Mouse (Mus musculus) hindbrain, embryonic 11.5 days (tissue): ENCODE results near the gene Cxadr. TPM values are rescaled to one million over a fixed set of nuclear protein-coding genes. Genes with fewer than 3 reads are reported as not detected.
A peak's percentile ranks its signal among the peaks of the same experiment; 100 is the strongest.

Experiments
- ATAC-seq: fragments of 200-750 bp; cut with Nextera tagmentation; 2 replicates; pipeline ENCODE4 v1.8.0; 2017; ENCODE audit warnings: mild to moderate bottlenecking, moderate TSS enrichment, moderate library complexity; ENCODE audit not compliant: low FRiP score
- DNase-seq: peaks from one replicate; pipeline ENCODE4 v3.0.0-alpha.2; 2015; ENCODE audit warnings: low spot score
- H3K27ac ChIP-seq: fragments of 300-500 bp; sonication (generic); 2 replicates; pipeline ENCODE4 v1.5.1; 2014; ENCODE audit warnings: mild to moderate bottlenecking, low read depth, low read length
- H3K27me3 ChIP-seq: fragments of 300-500 bp; sonication (generic); 2 replicates; pipeline ENCODE4 v1.6.1; 2014; ENCODE audit warnings: mild to moderate bottlenecking, low read length, moderate library complexity, mixed read lengths; ENCODE audit not compliant: control insufficient read depth, insufficient read depth
- H3K36me3 ChIP-seq: fragments of 300-500 bp; sonication (generic); 2 replicates; pipeline ENCODE4 v1.6.1; 2014; ENCODE audit warnings: mild to moderate bottlenecking, low read length, moderate library complexity, mixed read lengths; ENCODE audit not compliant: control insufficient read depth, insufficient read depth
- H3K4me1 ChIP-seq: fragments of 300-500 bp; sonication (generic); replicated peaks from 2 replicates; pipeline ENCODE4 v1.6.1; 2014; ENCODE audit warnings: low read length, mixed read lengths; ENCODE audit not compliant: control insufficient read depth, insufficient read depth
- H3K4me2 ChIP-seq: fragments of 300-500 bp; sonication (generic); replicated peaks from 2 replicates; pipeline ENCODE4 v1.6.1; 2014; ENCODE audit warnings: mild to moderate bottlenecking, low read depth, low read length
- H3K4me3 ChIP-seq: fragments of 300-500 bp; sonication (generic); 2 replicates; pipeline ENCODE4 v1.5.1; 2014; ENCODE audit warnings: low read depth, low read length
- H3K9ac ChIP-seq: fragments of 300-500 bp; sonication (generic); 2 replicates; pipeline ENCODE4 v1.6.1; 2014; ENCODE audit warnings: low read depth, low read length
- H3K9me3 ChIP-seq: fragments of 300-500 bp; sonication (generic); 2 replicates; pipeline ENCODE4 v1.6.1; 2016; ENCODE audit warnings: low read length; ENCODE audit not compliant: control insufficient read depth
- WGBS: fragments of 180-500 bp; shearing (Covaris S2); extraction: QIAGEN DNeasy Blood & Tissue Kit; methylation state at CpG from one replicate; pipeline ENCODE4 v1.1.7; 2014; 5-methylcytosine and 5-hydroxymethylcytosine counted together
- polyA plus RNA-seq: library from polyadenylated mRNA; unstranded; fragments of >200 nt; fragmentation: Nextera tagmentation; extraction: Ambion mirVana; gene quantifications from 2 replicates; pipeline ENCODE4 v1.2.1, GENCODE M21; 2014

The Cxadr gene
- polyA plus RNA-seq, 1 experiment from 2014 or later, result 64.7 TPM

DNA sequence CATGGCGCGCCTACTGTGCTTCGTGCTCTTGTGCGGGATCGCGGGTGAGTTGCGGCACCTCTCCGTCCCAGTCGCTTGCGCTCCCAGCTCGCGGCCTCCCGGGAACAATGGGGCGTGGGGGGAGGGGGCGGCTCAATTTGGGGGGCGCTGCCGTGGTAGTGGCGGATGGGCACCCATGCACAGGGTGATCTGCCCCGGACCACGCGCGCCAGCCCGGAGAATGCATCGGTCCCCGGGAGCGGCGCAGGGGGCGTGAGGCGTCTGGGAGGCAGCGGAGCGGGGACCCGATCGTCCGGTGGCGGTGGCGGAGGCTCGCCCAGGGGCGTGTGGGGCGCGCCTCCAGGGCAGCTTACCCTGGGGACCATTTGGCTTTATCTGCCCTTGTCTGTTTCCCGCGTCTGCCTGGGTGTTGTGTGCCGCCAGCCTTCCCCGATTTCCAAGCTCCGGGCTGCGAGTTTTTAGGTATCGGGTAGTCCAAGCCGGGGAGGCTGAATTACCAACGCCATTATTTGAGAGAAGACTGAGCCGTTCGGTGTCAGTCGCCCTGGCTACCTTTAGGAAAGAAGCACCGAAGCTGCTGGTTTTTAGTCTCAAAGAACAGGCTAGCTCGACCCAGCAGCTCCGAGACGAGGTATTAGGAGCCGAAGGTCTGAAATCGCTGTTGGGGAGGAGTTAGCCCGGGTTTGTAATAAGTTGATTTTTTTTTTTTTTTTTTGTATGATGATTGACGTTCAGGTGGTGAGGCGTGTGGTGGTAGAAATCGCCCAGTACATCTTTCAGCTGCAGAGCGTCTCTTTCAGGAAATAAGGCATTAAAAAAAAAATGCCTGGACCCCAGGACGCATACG, 765 bp downstream of the Cxadr start:
- ATAC-seq, result peak; percentile 79
- Histone ChIP-seq H3K4me1 (no peaks in the 10 kb centered on the region), H3K9ac (peak overlapping the region; percentile 80), H3K27me3 (no peaks in the 10 kb centered on the region), H3K4me3 (peak overlapping the region; percentile 75), H3K9me3 (no peaks in the 10 kb centered on the region), H3K4me2 (peak overlapping the region; percentile 61), H3K36me3 (no peaks in the 10 kb centered on the region), H3K27ac (peak overlapping the region; percentile 85)
- peak; percentile 72 for DNase-seq
- under 1% methylated on average over 62 of the region's 65 CpGs for WGBS

DNA sequence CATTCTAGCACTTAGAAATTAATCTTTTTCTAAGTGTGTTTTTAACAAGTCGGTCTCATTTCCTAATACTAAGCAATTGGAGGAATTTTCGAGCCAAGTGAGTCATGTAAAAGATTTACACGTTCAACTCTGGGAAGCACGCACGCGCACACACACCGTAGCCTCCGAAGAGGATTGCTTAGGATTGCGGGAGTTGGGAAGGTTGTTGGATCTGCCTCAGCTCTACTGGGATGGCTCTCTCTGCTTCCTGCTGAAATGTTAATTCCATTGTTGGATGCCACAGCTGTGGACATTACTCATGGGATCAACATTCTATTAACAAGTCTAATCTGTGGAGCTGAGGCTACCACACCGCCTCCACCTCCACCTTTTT, 1.4 kb downstream of the Cxadr start:
- H3K36me3 ChIP-seq, result no peaks in the 10 kb centered on the region
- peak overlapping the region; percentile 61 for H3K4me2 ChIP-seq
- no peaks in the 10 kb centered on the region for H3K27me3 ChIP-seq
- no peaks in the 10 kb centered on the region for H3K4me1 ChIP-seq
- H3K27ac ChIP-seq, result 0 out of 2 replicates have a peak overlapping the region, but pooled peaks have one; percentile 85
- peak overlapping the region; percentile 80 for H3K9ac ChIP-seq
- H3K4me3 ChIP-seq, result peak overlapping the region; percentile 75
- no peaks in the 10 kb centered on the region for H3K9me3 ChIP-seq
- DNase-seq (peak; percentile 67), ATAC-seq (peak; percentile 25; the same call in 1 of the 2 replicates)
- WGBS, result 6% methylated on average over 10 of the region's 10 CpGs

DNA sequence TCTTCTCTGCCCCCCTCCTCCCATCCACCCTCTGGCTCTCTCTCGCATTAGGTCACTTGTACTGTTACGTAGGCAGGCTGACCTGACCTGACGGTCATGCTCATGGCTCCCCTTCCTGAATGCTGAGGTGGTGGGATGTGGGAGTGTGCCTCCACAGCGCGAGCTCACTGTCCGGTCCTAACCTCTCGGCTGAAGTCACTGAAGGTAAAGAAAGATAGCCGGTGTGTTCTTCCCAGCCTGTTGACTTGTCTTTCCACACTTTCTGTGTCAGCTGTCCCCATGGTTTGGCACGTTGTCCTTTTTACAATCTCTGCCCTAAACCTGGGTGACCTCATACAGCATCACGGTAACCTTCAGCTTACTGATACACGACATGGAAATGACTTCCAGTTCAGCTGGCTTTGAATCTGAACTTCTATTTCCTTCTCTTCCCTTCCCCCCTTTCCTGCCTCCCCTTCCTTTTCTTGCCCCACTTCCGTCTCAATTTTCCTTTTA, 4.4 kb downstream of the Cxadr start:
- DNase-seq, result no peak
- H3K4me3 ChIP-seq, result no peak overlapping the region

DNA sequence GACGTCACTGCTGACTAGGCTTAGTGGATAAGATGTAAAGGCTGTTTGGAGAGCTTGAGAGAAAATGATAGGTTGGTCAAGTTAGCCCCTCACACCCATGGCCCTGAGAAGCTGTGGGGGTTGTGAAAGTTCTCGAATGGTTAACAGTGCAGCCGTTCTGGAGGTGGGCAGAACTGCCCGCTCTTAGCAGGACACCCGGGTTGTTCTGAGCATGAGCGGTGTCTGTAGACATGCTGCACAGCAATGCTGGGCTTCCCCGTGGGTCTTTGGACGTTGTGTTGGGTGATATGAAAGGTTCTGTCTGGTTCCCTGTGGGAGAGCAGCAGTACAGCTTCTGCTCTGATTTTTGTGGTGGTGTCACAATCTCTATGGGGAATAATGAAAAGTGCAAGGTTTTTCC, 5.3 kb downstream of the Cxadr start:
- H3K27me3 ChIP-seq, result no peaks in the 10 kb centered on the region
- H3K9me3 ChIP-seq, result no peaks in the 10 kb centered on the region
- H3K4me2 ChIP-seq, result no peak overlapping the region
- WGBS, result 91% methylated on average over 8 of the region's 8 CpGs
- H3K9ac ChIP-seq, result no peak overlapping the region
- H3K4me1 ChIP-seq, result no peaks in the 10 kb centered on the region
- H3K4me3 ChIP-seq, result no peak overlapping the region
- ATAC-seq (no peak), DNase-seq (no peak)
- H3K27ac ChIP-seq, result no peak overlapping the region
- no peaks in the 10 kb centered on the region for H3K36me3 ChIP-seq

More for the DNA sequence above, 4.4 kb downstream of the Cxadr start:
- ATAC-seq, result no peak
- Histone ChIP-seq H3K27me3 (no peaks in the 10 kb centered on the region), H3K27ac (no peak overlapping the region), H3K36me3 (no peaks in the 10 kb centered on the region), H3K9me3 (no peaks in the 10 kb centered on the region), H3K9ac (no peak overlapping the region), H3K4me2 (no peak overlapping the region), H3K4me1 (no peaks in the 10 kb centered on the region)
- WGBS, result 91% methylated on average over 12 of the region's 12 CpGs

DNA sequence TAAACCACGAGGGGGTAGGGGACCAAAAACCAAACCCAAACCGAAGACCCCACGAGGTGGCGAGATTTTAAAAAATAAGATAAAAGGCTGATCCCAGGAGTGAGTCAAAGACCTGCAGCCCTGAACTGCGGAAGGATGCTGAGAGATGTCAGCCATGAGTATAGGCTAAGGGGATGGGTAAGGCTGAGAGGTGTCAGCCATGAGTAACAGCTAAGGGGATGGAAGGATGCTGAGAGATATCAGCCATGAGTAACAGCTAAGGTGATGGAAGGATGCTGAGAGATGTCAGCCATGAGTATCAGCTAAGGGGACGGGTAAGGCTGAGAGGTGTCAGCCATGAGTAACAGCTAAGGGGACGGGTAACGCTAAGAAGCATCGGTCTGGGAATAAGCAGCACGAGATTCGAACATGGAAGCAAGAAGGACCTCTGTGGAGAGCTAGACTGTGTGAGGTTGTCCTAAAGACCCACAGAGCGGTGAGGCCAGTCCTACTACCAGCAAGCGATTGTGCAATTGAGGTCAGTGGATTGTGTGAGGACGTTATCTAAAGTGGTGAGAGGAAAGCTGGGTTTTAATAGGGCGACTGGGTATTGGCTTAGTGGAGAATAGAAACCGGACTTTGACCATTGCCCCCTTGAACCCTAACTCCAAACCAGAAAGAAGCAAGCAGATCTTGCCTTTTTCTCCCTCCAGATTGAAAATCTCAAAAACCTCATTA, 6.3 kb downstream of the Cxadr start:
- DNase-seq, result no peak

DNA sequence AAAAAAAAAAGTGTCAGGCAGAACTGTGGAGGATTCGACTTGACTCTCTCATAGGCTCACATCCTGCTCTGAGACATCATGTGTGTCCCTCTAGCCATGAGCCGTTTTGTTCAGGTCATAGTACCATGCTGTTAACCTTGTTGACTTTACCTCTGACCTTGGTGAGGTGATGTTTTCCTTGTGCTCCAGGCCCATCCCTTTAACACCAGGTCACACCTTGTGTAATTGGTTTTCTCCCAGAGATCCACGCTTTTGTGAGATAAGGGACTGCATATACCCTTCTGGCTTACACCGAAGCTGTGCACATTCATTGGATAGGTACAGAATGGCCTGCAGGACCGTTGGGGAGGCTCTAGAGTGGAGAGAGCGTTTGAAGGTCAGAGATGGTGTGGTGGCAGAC, 8.0 kb downstream of the Cxadr start:
- DNase-seq, result no peak

More for the DNA sequence above, 6.3 kb downstream of the Cxadr start:
- H3K9ac ChIP-seq, result no peak overlapping the region
- H3K27ac ChIP-seq, result no peak overlapping the region
- H3K36me3 ChIP-seq, result no peaks in the 10 kb centered on the region
- H3K4me1 ChIP-seq, result no peaks in the 10 kb centered on the region
- 95% methylated on average over 16 of the region's 16 CpGs for WGBS
- H3K27me3 ChIP-seq, result no peaks in the 10 kb centered on the region
- H3K4me3 ChIP-seq, result no peak overlapping the region
- no peak overlapping the region for H3K4me2 ChIP-seq
- no peak for ATAC-seq
- no peaks in the 10 kb centered on the region for H3K9me3 ChIP-seq

DNA sequence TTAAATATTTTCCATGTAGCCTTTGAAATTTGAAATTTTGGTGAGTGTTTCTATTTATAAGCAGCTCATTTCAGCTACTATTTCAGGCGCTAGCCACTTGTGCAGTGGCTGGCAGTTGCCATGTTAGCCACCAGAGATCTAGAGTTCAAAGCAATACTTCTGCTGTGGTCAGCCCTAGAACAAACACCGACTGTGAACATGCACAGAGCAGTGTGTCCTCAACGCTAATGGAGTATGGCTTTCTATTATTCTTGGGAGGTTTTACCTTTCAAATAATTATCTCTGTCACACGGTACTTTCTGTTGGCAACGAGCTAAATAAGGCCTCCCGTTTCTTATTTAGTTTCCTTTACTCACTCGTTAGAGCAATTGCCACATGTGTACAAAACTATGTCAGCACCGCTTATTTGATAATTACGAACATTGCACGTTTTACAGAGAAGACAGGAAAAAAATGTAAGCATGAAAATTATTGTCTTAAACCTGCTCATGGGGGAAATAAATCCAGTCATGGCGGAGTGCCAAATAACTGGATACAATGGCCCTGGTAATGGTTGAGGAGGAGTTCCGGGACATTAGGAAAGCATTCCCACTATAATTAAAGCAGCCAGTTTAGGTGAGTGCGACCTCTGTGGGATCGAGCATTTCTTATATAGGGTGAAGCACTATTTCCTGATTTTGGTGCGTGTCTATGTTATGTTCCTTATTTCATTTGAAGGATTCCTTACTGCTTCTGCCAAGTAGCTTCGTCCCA, 12.0 kb downstream of the Cxadr start:
- no peak overlapping the region for H3K4me2 ChIP-seq
- no peak overlapping the region for H3K9ac ChIP-seq
- no peaks in the 10 kb centered on the region for H3K4me1 ChIP-seq
- no peaks in the 10 kb centered on the region for H3K27me3 ChIP-seq
- DNase-seq, result no peak
- WGBS, result 68% methylated on average over 16 of the region's 16 CpGs
- 0 out of 2 replicates have a peak, but pooled peaks have one; percentile 28 for ATAC-seq
- no peaks in the 10 kb centered on the region for H3K36me3 ChIP-seq
- no peaks in the 10 kb centered on the region for H3K9me3 ChIP-seq
- no peak overlapping the region for H3K4me3 ChIP-seq
- no peak overlapping the region for H3K27ac ChIP-seq

More for the DNA sequence above, 8.0 kb downstream of the Cxadr start:
- ATAC-seq, result no peak
- Histone ChIP-seq H3K9me3 (no peaks in the 10 kb centered on the region), H3K4me2 (no peak overlapping the region), H3K27ac (no peak overlapping the region), H3K27me3 (no peaks in the 10 kb centered on the region), H3K9ac (no peak overlapping the region), H3K36me3 (no peaks in the 10 kb centered on the region), H3K4me1 (no peaks in the 10 kb centered on the region), H3K4me3 (no peak overlapping the region)
- 84% methylated on average over 6 of the region's 6 CpGs for WGBS

DNA sequence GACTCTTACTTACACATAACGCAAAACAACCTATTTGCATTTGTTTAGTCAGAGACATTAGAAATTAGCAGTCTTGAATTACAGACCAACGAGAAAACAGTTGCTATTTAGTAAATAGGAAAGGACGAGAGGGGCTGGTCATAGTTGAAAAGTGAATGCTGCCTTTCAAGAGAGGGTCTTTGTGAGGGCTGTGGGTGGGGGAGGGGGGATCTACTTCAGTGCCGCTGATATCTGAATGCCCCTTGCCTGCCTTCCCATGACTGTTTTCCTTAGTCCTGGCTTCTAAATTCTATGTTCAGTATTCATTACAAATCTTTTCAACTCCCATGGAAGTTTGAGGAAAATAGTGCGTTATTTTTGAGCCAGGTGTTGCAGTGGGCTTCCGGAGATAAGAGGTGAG, 12.7 kb downstream of the Cxadr start:
- ATAC-seq, result 0 out of 2 replicates have a peak, but pooled peaks have one; percentile 43
- 42% methylated on average over 6 of the region's 6 CpGs for WGBS
- Histone ChIP-seq H3K9me3 (no peaks in the 10 kb centered on the region), H3K27me3 (no peaks in the 10 kb centered on the region), H3K36me3 (no peaks in the 10 kb centered on the region), H3K27ac (no peak overlapping the region), H3K4me3 (no peak overlapping the region), H3K9ac (peak overlapping the region; percentile 19; the same call in 1 of the 2 replicates), H3K4me2 (no peak overlapping the region), H3K4me1 (no peaks in the 10 kb centered on the region)
- peak; percentile 41 for DNase-seq
